Mouse (Mus musculus) erythroblast, embryonic 14.5 days (primary cell): ENCODE measurements around the gene 4930402H24Rik.

Experiments
- GATA1 ChIP-seq: IDR thresholded peaks from 2 replicates; pipeline ENCODE4 v1.6.1; 2012; ENCODE audit warnings: low read length, inconsistent platforms, mixed read lengths
- TAL1 ChIP-seq: IDR thresholded peaks from 3 replicates; pipeline ENCODE4 v1.6.1; 2012; ENCODE audit warnings: low read length, inconsistent platforms, mixed read lengths

DNA sequence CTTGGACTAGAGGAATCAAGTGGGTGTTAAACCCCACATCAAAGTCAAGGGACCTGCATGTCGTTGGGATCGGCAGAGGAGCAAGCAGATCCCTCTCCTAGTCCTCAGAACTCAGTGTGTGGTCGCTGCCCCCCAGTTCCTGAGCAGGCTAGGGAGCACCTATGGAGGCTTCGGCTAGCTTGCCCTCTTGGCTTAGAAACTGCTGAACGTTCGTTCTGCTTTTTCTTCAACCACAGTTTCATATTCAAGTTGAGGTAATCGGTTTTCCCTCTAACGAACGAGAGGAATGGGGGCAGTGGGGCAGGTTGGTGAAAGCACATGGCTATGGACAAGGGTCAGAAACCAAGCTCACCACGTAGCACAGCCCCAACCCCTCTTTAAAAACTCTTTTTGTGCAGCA is 199.1 kb downstream of the 4930402H24Rik start:
- TF ChIP-seq TAL1, result no peak
- TF ChIP-seq GATA1, result no peak
